Comparison of ENCODE assay signal across 30 mouse cellular contexts in the genomic region with DNA sequence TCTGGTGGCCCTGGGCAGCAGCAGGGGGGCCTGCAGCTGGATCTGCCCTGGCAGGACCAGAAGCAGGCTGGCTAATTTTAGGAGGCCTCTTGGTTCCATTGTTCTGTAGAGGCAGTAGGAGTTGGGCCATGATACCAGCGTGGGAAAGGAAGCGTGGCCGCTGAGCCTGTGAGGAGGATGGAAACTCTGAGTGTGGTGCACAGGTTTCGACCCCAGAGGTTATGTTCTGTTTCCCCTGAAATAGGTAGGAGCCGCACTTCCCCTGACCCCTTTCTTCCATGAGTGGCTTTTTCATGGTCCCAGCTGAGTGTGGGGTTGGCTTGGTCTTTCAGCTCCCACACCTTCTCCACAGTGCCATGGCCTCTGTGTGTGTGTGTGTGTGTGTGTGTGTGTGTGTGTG. TPM values are rescaled to one million over a fixed set of nuclear protein-coding genes. Genes with fewer than 3 reads are reported as not detected.
DNase-seq lines count a peak whose midpoint lies in the region; ATAC-seq and TF ChIP-seq lines count a peak whose summit lies in the region.
"Had no signal": no experiment of that assay in that cellular context is flagged by ENCODE, and none has a peak within 500 bp of the region (broad histone marks: within the 10 kb centered on the region; RNA-seq: fewer than 3 reads in every experiment).

No protein-coding gene starts in this region.

- H3K9ac ChIP-seq in hindbrain, postnatal 0 days (replicated peaks; ENCODE audit: low read length) = no peak overlapping the region
- H3K9ac ChIP-seq in midbrain, embryonic 11.5 days (ENCODE audit: low read length) = no peak overlapping the region
- no peak overlapping the region for H3K9ac ChIP-seq in midbrain, embryonic 14.5 days (replicated peaks; ENCODE audit: low read length)
- no peak overlapping the region for H3K9ac ChIP-seq in CH12.LX (ENCODE audit: insufficient read depth, low read depth)
- H3K9ac ChIP-seq: embryonic facial prominence, embryonic 13.5 days; forebrain, embryonic 12.5 days; forebrain, embryonic 15.5 days; hindbrain, embryonic 14.5 days had no signal

- peaks cover 9% of the 10 kb centered on the region for H3K27me3 ChIP-seq in hindbrain, embryonic 10.5 days (ENCODE audit: insufficient read depth, poor library complexity, severe bottlenecking)
- no peaks in the 10 kb centered on the region for H3K27me3 ChIP-seq in hindbrain, postnatal 0 days (ENCODE audit: insufficient read depth, low read length)
- H3K27me3 ChIP-seq in midbrain, embryonic 11.5 days (ENCODE audit: control insufficient read depth, insufficient read depth, low read length) = no peaks in the 10 kb centered on the region
- H3K27me3 ChIP-seq in midbrain, embryonic 14.5 days (ENCODE audit: control insufficient read depth, insufficient read depth, low read length) = no peaks in the 10 kb centered on the region
- H3K27me3 ChIP-seq in CH12.LX (replicated peaks) = peaks cover 8% of the 10 kb centered on the region
- H3K27me3 ChIP-seq: forebrain, embryonic 12.5 days; forebrain, embryonic 15.5 days had no signal

- in situ Hi-C loops in CH12.LX (cut with MboI; ENCODE audit: low pct_ligation_motif_present, low pct_unique_long_range_greater_than_20kb, low sequenced_read_pairs) = no loop called here

- H3K27ac ChIP-seq in hindbrain, embryonic 10.5 days = peak overlapping the region; percentile 46; the same call in 1 of the 2 replicates
- H3K27ac ChIP-seq in hindbrain, postnatal 0 days = no peak overlapping the region
- no peak overlapping the region for H3K27ac ChIP-seq in midbrain, embryonic 11.5 days (ENCODE audit: low read depth, low read length)
- H3K27ac ChIP-seq in midbrain, embryonic 14.5 days (replicated peaks; ENCODE audit: low read depth, low read length) = no peak overlapping the region
- H3K27ac ChIP-seq in CH12.LX (ENCODE audit: insufficient read depth, low read depth) = no peak overlapping the region
- H3K27ac ChIP-seq: embryonic facial prominence, embryonic 10.5 days; embryonic facial prominence, embryonic 13.5 days; forebrain, embryonic 12.5 days; forebrain, embryonic 15.5 days; hindbrain, embryonic 14.5 days had no signal

- H3K79me2 ChIP-seq in CH12.LX (replicated peaks; ENCODE audit: control insufficient read depth, extremely low read depth, insufficient read depth, poor library complexity, severe bottlenecking) = no peaks in the 10 kb centered on the region

- WGBS in hindbrain, embryonic 10.5 days = 94% methylated on average over 5 of the region's 5 CpGs
- 84% methylated on average over 5 of the region's 5 CpGs for WGBS in hindbrain, postnatal 0 days
- whole genome bisulfite sequencing in midbrain, embryonic 11.5 days = 86% methylated on average over 5 of the region's 5 CpGs
- 89% methylated on average over 5 of the region's 5 CpGs for WGBS in midbrain, embryonic 14.5 days

- DNase-seq in hindbrain, embryonic 10.5 days (ENCODE audit: low spot score) = no peak
- DNase-seq in hindbrain, postnatal 0 days (ENCODE audit: low spot score) = no peak
- peak; percentile 61 for DNase-seq in midbrain, embryonic 11.5 days (ENCODE audit: low spot score, missing footprints)
- no peak for DNase-seq in midbrain, embryonic 14.5 days
- DNase-seq in CH12.LX (ENCODE audit: extremely low read depth) = peak; percentile 73
- no peak for DNase-seq in frontal cortex, postnatal 36 days (ENCODE audit: low spot score in 2 of 2)
- no peak for DNase-seq in spleen, postnatal 4 days (ENCODE audit: low spot score in 2 of 2)
- DNase-seq: adrenal gland, postnatal 10 days; B cell, adult 2 months; cerebellum, adult 11-12 months; cerebellum, adult 8-10 months; cerebellum, postnatal 10 days; cerebellum, postnatal 36 days; embryo, embryonic 11 days; gastrocnemius, postnatal 10 days; gastrocnemius, postnatal 36 days; heart, postnatal 10 days; heart, postnatal 36 days; kidney, adult 18-20 months had no signal

- no peak for TF ChIP-seq POLR2A in CH12.LX (IDR thresholded peaks at IDR 0.05; ENCODE audit: low read depth, low read length)

- dilution Hi-C loops in CH12.LX (cut with MboI; ENCODE audit: extremely low pct_ligation_motif_present, extremely low pct_unique_long_range_greater_than_20kb, low sequenced_read_pairs) = no loop called here

- H3K36me3 ChIP-seq in hindbrain, embryonic 10.5 days = no peaks in the 10 kb centered on the region
- H3K36me3 ChIP-seq in hindbrain, postnatal 0 days (ENCODE audit: insufficient read depth, low read length) = no peaks in the 10 kb centered on the region
- no peaks in the 10 kb centered on the region for H3K36me3 ChIP-seq in midbrain, embryonic 11.5 days (ENCODE audit: control insufficient read depth, insufficient read depth, low read length)
- no peaks in the 10 kb centered on the region for H3K36me3 ChIP-seq in midbrain, embryonic 14.5 days (ENCODE audit: control insufficient read depth, insufficient read depth, low read length)
- no peaks in the 10 kb centered on the region for H3K36me3 ChIP-seq in CH12.LX (replicated peaks in 1 of 2; ENCODE audit: control insufficient read depth in 1 of 2, insufficient read depth in 1 of 2, low read length in 1 of 2)
- H3K36me3 ChIP-seq: embryonic facial prominence, embryonic 10.5 days; embryonic facial prominence, embryonic 13.5 days; forebrain, embryonic 12.5 days; forebrain, embryonic 15.5 days had no signal

- TF ChIP-seq RAD21 in CH12.LX (IDR thresholded peaks at IDR 0.05; ENCODE audit: low read depth, low read length) = no peak

- peak; percentile 85 for TF ChIP-seq EP300 in CH12.LX (IDR thresholded peaks at IDR 0.05; ENCODE audit: low read length)

- no peak overlapping the region for H3K4me2 ChIP-seq in hindbrain, postnatal 0 days (ENCODE audit: low read depth, low read length)
- H3K4me2 ChIP-seq in midbrain, embryonic 11.5 days = no peak overlapping the region
- H3K4me2 ChIP-seq in midbrain, embryonic 14.5 days (ENCODE audit: low read length) = no peak overlapping the region
- no peak overlapping the region for H3K4me2 ChIP-seq in CH12.LX (ENCODE audit: insufficient read depth, low read depth, poor library complexity, severe bottlenecking)
- H3K4me2 ChIP-seq: embryonic facial prominence, embryonic 13.5 days; forebrain, embryonic 12.5 days; forebrain, embryonic 15.5 days; heart, embryonic 11.5 days; hindbrain, embryonic 14.5 days had no signal

- no peak overlapping the region for H3K4me3 ChIP-seq in hindbrain, embryonic 10.5 days
- H3K4me3 ChIP-seq in hindbrain, postnatal 0 days (ENCODE audit: low read length) = no peak overlapping the region
- H3K4me3 ChIP-seq in midbrain, embryonic 11.5 days (ENCODE audit: low read depth, low read length) = no peak overlapping the region
- no peak overlapping the region for H3K4me3 ChIP-seq in midbrain, embryonic 14.5 days (replicated peaks; ENCODE audit: low read depth, low read length)
- H3K4me3 ChIP-seq in CH12.LX (replicated peaks in 1 of 3; ENCODE audit: low read depth in 2 of 3, low read length in 2 of 3, poor library complexity in 1 of 3) = no peak overlapping the region
- H3K4me3 ChIP-seq: embryonic facial prominence, embryonic 10.5 days; embryonic facial prominence, embryonic 13.5 days; erythroblast, embryonic 14.5 days; forebrain, embryonic 12.5 days; forebrain, embryonic 15.5 days had no signal

- TF ChIP-seq CTCF in hindbrain, postnatal 0 days (IDR thresholded peaks at IDR 0.05; ENCODE audit: low read depth) = no peak
- no peak for TF ChIP-seq CTCF in CH12.LX (conservative IDR thresholded peaks at IDR 0.05 in 1 of 2, IDR thresholded peaks at IDR 0.05 in 1 of 2; ENCODE audit: low read depth in 2 of 2, low read length in 2 of 2)

- ATAC-seq in hindbrain, postnatal 0 days = no peak
- ATAC-seq in midbrain, embryonic 11.5 days (ENCODE audit: low FRiP score) = no peak
- no peak for ATAC-seq in midbrain, embryonic 14.5 days (ENCODE audit: low FRiP score, low TSS enrichment)
- ATAC-seq in inflammation-experienced regulatory T-cells, adult 6 months = peak; percentile 76
- ATAC-seq: forebrain, embryonic 15.5 days; intestine, embryonic 16.5 days had no signal

- H3K4me1 ChIP-seq in hindbrain, embryonic 10.5 days (replicated peaks) = peaks cover 30% of the 10 kb centered on the region
- H3K4me1 ChIP-seq in hindbrain, postnatal 0 days (ENCODE audit: insufficient read depth, low read length) = no peaks in the 10 kb centered on the region
- no peaks in the 10 kb centered on the region for H3K4me1 ChIP-seq in midbrain, embryonic 11.5 days (ENCODE audit: control insufficient read depth, insufficient read depth, low read length)
- peaks cover 10% of the 10 kb centered on the region; the same call in 1 of the 2 replicates for H3K4me1 ChIP-seq in midbrain, embryonic 14.5 days (ENCODE audit: control insufficient read depth, insufficient read depth, low read length)
- peaks cover 19 to 30% of the 10 kb centered on the region in 2 experiments for H3K4me1 ChIP-seq in CH12.LX (ENCODE audit: control insufficient read depth in 1 of 2, insufficient read depth in 2 of 2)
- H3K4me1 ChIP-seq: embryonic facial prominence, embryonic 13.5 days; forebrain, embryonic 12.5 days; forebrain, embryonic 15.5 days had no signal

- H3K9me3 ChIP-seq in hindbrain, embryonic 10.5 days = no peaks in the 10 kb centered on the region
- no peaks in the 10 kb centered on the region for H3K9me3 ChIP-seq in hindbrain, postnatal 0 days (ENCODE audit: low read length)
- no peaks in the 10 kb centered on the region for H3K9me3 ChIP-seq in midbrain, embryonic 11.5 days (ENCODE audit: control insufficient read depth, low read length)
- H3K9me3 ChIP-seq in midbrain, embryonic 14.5 days (ENCODE audit: control insufficient read depth, low read length) = no peaks in the 10 kb centered on the region
- peaks cover 9% of the 10 kb centered on the region for H3K9me3 ChIP-seq in CH12.LX (replicated peaks; ENCODE audit: low read length)
- H3K9me3 ChIP-seq: embryonic facial prominence, embryonic 10.5 days; forebrain, embryonic 12.5 days; forebrain, embryonic 15.5 days had no signal

RNA-seq across cellular contexts. Expression of a gene that starts 28.4 kb away (rescaled TPM):
- 1.2 TPM in 2 replicates for polyA plus RNA-seq in hindbrain, embryonic 10.5 days (2016; fragmentation: Nextera tagmentation; extraction: Ambion mirVana)
- 20.8 and 27.3 TPM in 2 replicates for total RNA-seq in hindbrain, postnatal 0 days (2014; rRNA removed)
- polyA plus RNA-seq in hindbrain, postnatal 0 days (2015; fragmentation: Nextera tagmentation; extraction: Ambion mirVana) = 7.2 and 7.4 TPM in 2 replicates
- polyA plus RNA-seq in midbrain, embryonic 11.5 days (2014; fragmentation: Nextera tagmentation; extraction: Ambion mirVana) = 1.3 and 1.4 TPM in 2 replicates
- polyA plus RNA-seq in midbrain, embryonic 14.5 days (2014; fragmentation: Nextera tagmentation; extraction: Ambion mirVana) = 5.3 and 6.4 TPM in 2 replicates
- total RNA-seq in CH12.LX (2012; rRNA removed) (not detected in 2 replicates), CH12.LX (2014; rRNA removed) (not detected in 2 replicates)
- 0.06 TPM in 1 of 2 replicates, not detected in the other for polyA plus RNA-seq in CH12.LX (2012; ENCODE audit: insufficient read length, low read depth)
- polyA plus RNA-seq in inflammation-experienced regulatory T-cells, adult 6 months (2017; shearing (Covaris generic)) = not detected
- total RNA-seq: granulocyte monocyte progenitor cell, adult 5-6 weeks; MEL had no signal

RNA-seq across cellular contexts. Expression of a gene that starts 37.2 kb away (rescaled TPM):
- 71.4 and 87.8 TPM in 2 replicates for polyA plus RNA-seq in hindbrain, embryonic 10.5 days (2016; fragmentation: Nextera tagmentation; extraction: Ambion mirVana)
- 65.4 and 74.2 TPM in 2 replicates for total RNA-seq in hindbrain, postnatal 0 days (2014; rRNA removed)
- 117 and 120 TPM in 2 replicates for polyA plus RNA-seq in hindbrain, postnatal 0 days (2015; fragmentation: Nextera tagmentation; extraction: Ambion mirVana)
- polyA plus RNA-seq in midbrain, embryonic 11.5 days (2014; fragmentation: Nextera tagmentation; extraction: Ambion mirVana) = 67.1 and 69.7 TPM in 2 replicates
- 106 and 132 TPM in 2 replicates for polyA plus RNA-seq in midbrain, embryonic 14.5 days (2014; fragmentation: Nextera tagmentation; extraction: Ambion mirVana)
- 42.1 and 50.5 TPM in 2 replicates for total RNA-seq in CH12.LX (2012; rRNA removed)
- 64.0 and 69.3 TPM in 2 replicates for total RNA-seq in CH12.LX (2014; rRNA removed)
- 42.0 and 47.1 TPM in 2 replicates for polyA plus RNA-seq in CH12.LX (2012; ENCODE audit: insufficient read length, low read depth)
- 10 to 100 TPM; 34.8 to 40.5 (median 39.0) TPM for polyA plus RNA-seq in inflammation-experienced regulatory T-cells, adult 6 months (2017; shearing (Covaris generic))

RNA-seq across cellular contexts. Expression of a gene that starts 55.1 kb away (rescaled TPM):
- 21.1 and 21.6 TPM in 2 replicates for polyA plus RNA-seq in hindbrain, embryonic 10.5 days (2016; fragmentation: Nextera tagmentation; extraction: Ambion mirVana)
- total RNA-seq in hindbrain, postnatal 0 days (2014; rRNA removed) = 22.5 and 33.6 TPM in 2 replicates
- 28.5 and 31.3 TPM in 2 replicates for polyA plus RNA-seq in hindbrain, postnatal 0 days (2015; fragmentation: Nextera tagmentation; extraction: Ambion mirVana)
- 7.5 and 8.3 TPM in 2 replicates for polyA plus RNA-seq in midbrain, embryonic 11.5 days (2014; fragmentation: Nextera tagmentation; extraction: Ambion mirVana)
- 7.6 and 9.7 TPM in 2 replicates for polyA plus RNA-seq in midbrain, embryonic 14.5 days (2014; fragmentation: Nextera tagmentation; extraction: Ambion mirVana)
- total RNA-seq in CH12.LX (2012; rRNA removed) (16.3 and 18.4 TPM in 2 replicates), CH12.LX (2014; rRNA removed) (14.1 and 14.6 TPM in 2 replicates)
- 17.3 and 17.6 TPM in 2 replicates for polyA plus RNA-seq in CH12.LX (2012; ENCODE audit: insufficient read length, low read depth)
- polyA plus RNA-seq in inflammation-experienced regulatory T-cells, adult 6 months (2017; shearing (Covaris generic)) = 10 to 100 TPM; 41.1 to 46.1 (median 42.2) TPM

Comparison
In these comparisons a context has a peak if more than half of its experiments do, and no peak if none do; other contexts are left out.
1. DNase-seq: peak in midbrain, embryonic 11.5 days (single experiment) and CH12.LX (single experiment); none in hindbrain, embryonic 10.5 days (single experiment), hindbrain, postnatal 0 days (single experiment), midbrain, embryonic 14.5 days (single experiment), frontal cortex, postnatal 36 days (0 of 2) and spleen, postnatal 4 days (0 of 2).